Mouse (Mus musculus) cerebellum, adult 2 months (tissue): ENCODE measurements around the gene Ppp4c. TPM values are rescaled to one million over a fixed set of nuclear protein-coding genes. Genes with fewer than 3 reads are reported as not detected.

Experiments used
- DNase-seq, 2 experiments: peaks; one replicate each; pipeline ENCODE4 v3.0.0; 2021
- H3K27ac ChIP-seq: fragments of 200-500 bp; 2 replicates; pipeline ENCODE4 v1.5.1; 2012; ENCODE audit warnings: low read length, control low read depth, inconsistent platforms; ENCODE audit not compliant: insufficient read depth
- H3K27me3 ChIP-seq: fragments of 200-500 bp; 2 replicates; pipeline ENCODE4 v1.6.1; 2012; ENCODE audit warnings: inconsistent platforms, mild to moderate bottlenecking, low read length, moderate library complexity; ENCODE audit not compliant: control insufficient read depth, insufficient read depth
- H3K4me1 ChIP-seq: fragments of 200-500 bp; 2 replicates; pipeline ENCODE4 v1.6.1; 2011; ENCODE audit warnings: low read length; ENCODE audit not compliant: control insufficient read depth, insufficient read depth
- H3K4me3 ChIP-seq: fragments of 200-500 bp; replicated peaks from 2 replicates; pipeline ENCODE3; 2011; ENCODE audit warnings: mild to moderate bottlenecking, low read depth, low read length, control low read depth; ENCODE audit not compliant: insufficient read depth
- CTCF ChIP-seq: fragments of 200-500 bp; IDR thresholded peaks from 2 replicates; pipeline ENCODE4 v1.5.1; 2011; ENCODE audit warnings: low read depth, mild to moderate bottlenecking, control low read depth, low read length, moderate library complexity, borderline replicate concordance; ENCODE audit not compliant: insufficient read depth
- POLR2A ChIP-seq: fragments of 200-500 bp; IDR thresholded peaks from 2 replicates; pipeline ENCODE4 v1.6.1; 2011; ENCODE audit warnings: low read length, control low read depth, borderline replicate concordance; ENCODE audit not compliant: insufficient read depth
- WGBS: fragments of 180-500 bp; shearing (Covaris S2); methylation state at CpG from one replicate; pipeline ENCODE4 v1.1.7; 2018; 5-methylcytosine and 5-hydroxymethylcytosine counted together
- polyA plus RNA-seq: library from polyadenylated mRNA; depleted of rRNA; stranded (reverse); fragments of >200 nt; gene quantifications from 2 replicates; pipeline ENCODE4 v1.2.3, GENCODE M21; 2012

Gene Ppp4c
- polyA plus RNA-seq, 1 experiment = 110 TPM

GRCm38 (mm10) chr7:126762471-126763008, 29.8 kb downstream of the Ppp4c start:
- WGBS = 19% methylated on average over 17 of the region's 17 CpGs
- TF ChIP-seq CTCF (no peak), POLR2A (no peak)
- DNase-seq = peak; percentile 35 to 39
- H3K4me3 ChIP-seq = peak overlapping the region; percentile 11
- no peak overlapping the region for H3K27ac ChIP-seq
- peaks cover 20% of the 10 kb centered on the region for H3K4me1 ChIP-seq
- no peaks in the 10 kb centered on the region for H3K27me3 ChIP-seq

- peaks cover 20% of the 10 kb centered on the region for H3K4me1 ChIP-seq
- no peak for DNase-seq
- H3K4me3 ChIP-seq = no peak overlapping the region
- no peak overlapping the region for H3K27ac ChIP-seq
- H3K27me3 ChIP-seq = no peaks in the 10 kb centered on the region
- 59% methylated on average over 6 of the region's 6 CpGs for WGBS
- TF ChIP-seq CTCF = no peak
- no peak for TF ChIP-seq POLR2A
Measured at GRCm38 (mm10) chr7:126761529-126762067, 30.7 kb downstream of the Ppp4c start.

DNA sequence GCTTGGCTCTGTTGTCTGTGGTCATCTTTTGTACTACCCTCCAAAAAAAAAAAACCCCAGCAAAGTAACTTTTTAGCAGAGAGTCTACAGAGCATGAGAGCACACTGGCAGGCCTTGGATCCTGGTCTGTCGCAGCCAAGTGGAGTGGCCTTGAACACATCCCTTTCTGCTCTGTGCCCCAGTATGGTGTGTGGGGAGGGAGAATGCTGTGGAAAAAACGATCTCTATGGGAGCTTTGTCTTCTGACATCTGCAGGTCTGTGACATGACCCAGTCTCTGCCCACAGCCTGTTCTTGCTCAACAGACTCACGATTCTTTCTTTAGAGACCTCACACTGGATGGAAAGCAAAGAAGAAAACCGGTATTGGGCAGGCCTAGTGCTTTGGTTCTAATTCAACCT, 31.3 kb downstream of the Ppp4c start:
- Histone ChIP-seq H3K27ac (peak overlapping the region; percentile 45; the same call in 1 of the 2 replicates), H3K27me3 (no peaks in the 10 kb centered on the region), H3K4me1 (peaks cover 20% of the 10 kb centered on the region), H3K4me3 (peak overlapping the region; percentile 14)
- no peak for DNase-seq
- TF ChIP-seq CTCF = no peak
- no peak for TF ChIP-seq POLR2A
- 46% methylated on average over 4 of the region's 4 CpGs for WGBS

- Histone ChIP-seq H3K4me3 (peak overlapping the region; percentile 84), H3K27me3 (no peaks in the 10 kb centered on the region), H3K4me1 (peaks cover 20% of the 10 kb centered on the region), H3K27ac (peak overlapping the region; percentile 45)
- peak; percentile 78 to 81 for DNase-seq
- 1% methylated on average over 3 of the region's 3 CpGs for WGBS
- no peak for TF ChIP-seq POLR2A
- TF ChIP-seq CTCF = no peak
Measured at GRCm38 (mm10) chr7:126760391-126760802, 31.9 kb downstream of the Ppp4c start.

GRCm38 (mm10) chr7:126759672-126760390, 32.5 kb downstream of the Ppp4c start:
- Histone ChIP-seq H3K4me1 (peaks cover 20% of the 10 kb centered on the region), H3K27ac (peak overlapping the region; percentile 95), H3K4me3 (peak overlapping the region; percentile 84), H3K27me3 (no peaks in the 10 kb centered on the region)
- DNase-seq = no peak
- no peak for TF ChIP-seq CTCF
- TF ChIP-seq POLR2A = no peak
- 2% methylated on average over 24 of the region's 24 CpGs for WGBS

- peaks cover 23% of the 10 kb centered on the region for H3K4me1 ChIP-seq
- H3K4me3 ChIP-seq = peak within 1 kb of the TSS; percentile 84
- H3K27ac ChIP-seq = peak within 1 kb of the TSS; percentile 95
- 2% methylated on average over 29 of the region's 38 CpGs for whole genome bisulfite sequencing
- no peaks in the 10 kb centered on the region for H3K27me3 ChIP-seq
- DNase-seq = peak; percentile 90 to 91
- TF ChIP-seq CTCF (peak; percentile 71), POLR2A (peak; percentile 19; the same call in 1 of the 2 replicates)
Measured at GRCm38 (mm10) chr7:126759050-126759671, 33.1 kb downstream of the Ppp4c start, which contains the start of gene Mapk3. Gene Mapk3, plus strand, starts transcription at chr7:126759601.

DNA sequence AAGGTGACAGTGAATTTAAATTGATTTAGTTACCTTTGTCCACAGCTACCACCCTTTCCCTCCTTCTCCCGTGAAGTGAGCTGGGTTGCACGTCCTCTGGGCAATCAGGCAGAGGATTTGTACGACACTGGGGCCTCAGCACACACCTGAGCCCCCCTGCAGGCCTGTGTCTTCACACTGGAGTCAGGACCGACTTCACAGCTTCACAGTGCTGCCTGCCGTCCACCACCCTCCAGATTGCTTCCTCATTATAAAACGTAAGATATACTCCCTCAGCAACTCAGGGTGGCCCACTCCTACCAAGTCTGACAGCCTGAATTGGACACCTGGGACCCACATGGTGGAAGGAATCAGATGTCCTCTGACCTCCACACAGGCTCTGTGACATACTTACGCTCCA, 33.8 kb downstream of the Ppp4c start:
- Histone ChIP-seq H3K27ac (no peak overlapping the region), H3K27me3 (no peaks in the 10 kb centered on the region), H3K4me1 (peaks cover 23% of the 10 kb centered on the region), H3K4me3 (no peak overlapping the region)
- no peak for DNase-seq
- TF ChIP-seq POLR2A (no peak), CTCF (no peak)
- WGBS = 80% methylated on average over 7 of the region's 7 CpGs
